Mouse (Mus musculus) midbrain, embryonic 14.5 days (tissue): ENCODE data around the gene Isg20. TPM values are rescaled to one million over a fixed set of nuclear protein-coding genes. Genes with fewer than 3 reads are reported as not detected.
A peak's percentile ranks its signal among the peaks of the same experiment; 100 is the strongest.

Experiments
- ATAC-seq: fragments of 200-750 bp; cut with Nextera tagmentation; 2 replicates; pipeline ENCODE4 v1.8.0; 2017; ENCODE audit warnings: moderate number of reproducible peaks, moderate library complexity; ENCODE audit not compliant: low FRiP score, low TSS enrichment
- DNase-seq: peaks from one replicate; pipeline ENCODE4 v3.0.0-alpha.2; 2015
- H3K27ac ChIP-seq: fragments of 300-500 bp; sonication (generic); replicated peaks from 2 replicates; pipeline ENCODE4 v1.5.1; 2014; ENCODE audit warnings: mild to moderate bottlenecking, low read depth, low read length, moderate library complexity
- H3K27me3 ChIP-seq: fragments of 300-500 bp; sonication (generic); 2 replicates; pipeline ENCODE4 v1.6.1; 2014; ENCODE audit warnings: low read length, control low read depth, mixed read lengths; ENCODE audit not compliant: control insufficient read depth, insufficient read depth
- H3K36me3 ChIP-seq: fragments of 300-500 bp; sonication (generic); 2 replicates; pipeline ENCODE4 v1.6.1; 2014; ENCODE audit warnings: low read length, control low read depth; ENCODE audit not compliant: control insufficient read depth, insufficient read depth
- H3K4me1 ChIP-seq: fragments of 300-500 bp; sonication (generic); 2 replicates; pipeline ENCODE4 v1.6.1; 2014; ENCODE audit warnings: mild to moderate bottlenecking, antibody characterized with exemption, low read length, control low read depth; ENCODE audit not compliant: control insufficient read depth, insufficient read depth
- H3K4me2 ChIP-seq: fragments of 300-500 bp; sonication (generic); 2 replicates; pipeline ENCODE4 v1.6.1; 2014; ENCODE audit warnings: mild to moderate bottlenecking, low read length, moderate library complexity
- H3K4me3 ChIP-seq: fragments of 300-500 bp; sonication (generic); replicated peaks from 2 replicates; pipeline ENCODE4 v1.5.1; 2014; ENCODE audit warnings: low read depth, low read length
- H3K9ac ChIP-seq: fragments of 300-500 bp; sonication (generic); replicated peaks from 2 replicates; pipeline ENCODE4 v1.6.1; 2014; ENCODE audit warnings: mild to moderate bottlenecking, low read length, moderate library complexity
- H3K9me3 ChIP-seq: fragments of 300-500 bp; sonication (generic); 2 replicates; pipeline ENCODE4 v1.6.1; 2016; ENCODE audit warnings: low read length, control low read depth, mixed read lengths; ENCODE audit not compliant: control insufficient read depth
- WGBS: fragments of 180-500 bp; shearing (Covaris S2); extraction: QIAGEN DNeasy Blood & Tissue Kit; methylation state at CpG from one replicate; pipeline ENCODE4 v1.1.7; 2014; 5-methylcytosine and 5-hydroxymethylcytosine counted together
- microRNA-seq: library from miRNA; unstranded; fragments of <30 nt; microRNA quantifications from one replicate; pipeline ENCODE4, GENCODE M21; 2016
- polyA plus RNA-seq: library from polyadenylated mRNA; unstranded; fragments of >200 nt; fragmentation: Nextera tagmentation; extraction: Ambion mirVana; gene quantifications from 2 replicates; pipeline ENCODE4 v1.2.1, GENCODE M21; 2014

The Isg20 gene
- polyA plus RNA-seq, 1 experiment from 2014 or later = 2.5 TPM

DNA sequence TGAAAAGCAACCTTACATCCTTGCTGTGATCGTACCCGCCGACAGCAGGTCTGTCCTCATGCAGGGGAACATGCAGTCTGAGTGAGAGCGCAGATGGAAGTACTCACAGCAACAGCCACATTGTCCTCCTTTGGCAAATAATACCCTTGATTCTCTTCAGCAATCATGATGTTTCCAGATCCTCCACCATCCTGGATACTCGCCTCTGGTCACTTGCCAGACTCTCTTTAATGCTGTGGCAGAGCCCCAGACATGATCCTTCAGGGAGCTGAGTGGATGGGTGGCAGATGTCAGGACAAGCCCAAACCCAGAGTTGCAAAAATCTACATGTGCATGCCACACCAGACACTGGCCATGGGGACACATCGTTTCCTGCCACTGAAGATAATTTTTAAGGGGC lies 41.9 kb downstream of the Isg20 start:
- Histone ChIP-seq H3K27me3 (no peaks in the 10 kb centered on the region), H3K4me3 (no peak overlapping the region), H3K4me2 (no peak overlapping the region), H3K9ac (no peak overlapping the region), H3K4me1 (no peaks in the 10 kb centered on the region), H3K27ac (no peak overlapping the region), H3K9me3 (no peaks in the 10 kb centered on the region), H3K36me3 (no peaks in the 10 kb centered on the region)
- 88% methylated on average over 6 of the region's 6 CpGs for WGBS
- no peak for DNase-seq
- no peak for ATAC-seq

- no peaks in the 10 kb centered on the region for H3K27me3 ChIP-seq
- WGBS = 83% methylated on average over 6 of the region's 6 CpGs
- no peak overlapping the region for H3K27ac ChIP-seq
- no peaks in the 10 kb centered on the region for H3K9me3 ChIP-seq
- no peaks in the 10 kb centered on the region for H3K4me1 ChIP-seq
- no peak overlapping the region for H3K9ac ChIP-seq
- H3K4me2 ChIP-seq = no peak overlapping the region
- peak; percentile 21 for DNase-seq
- no peaks in the 10 kb centered on the region for H3K36me3 ChIP-seq
- no peak overlapping the region for H3K4me3 ChIP-seq
- no peak for ATAC-seq
Observed at GRCm38 (mm10) chr7:78958499-78959073, 45.4 kb downstream of the Isg20 start.

- Histone ChIP-seq H3K4me3 (no peak overlapping the region), H3K4me2 (no peak overlapping the region), H3K27me3 (no peaks in the 10 kb centered on the region), H3K36me3 (no peaks in the 10 kb centered on the region), H3K27ac (no peak overlapping the region), H3K9ac (no peak overlapping the region), H3K9me3 (no peaks in the 10 kb centered on the region), H3K4me1 (no peaks in the 10 kb centered on the region)
- ATAC-seq (no peak), DNase-seq (no peak)
- WGBS = 94% methylated on average over 3 of the region's 3 CpGs
Observed at GRCm38 (mm10) chr7:78963891-78964290, 50.7 kb downstream of the Isg20 start.

Small RNA genes lying within 50 kb of the gene (microRNA-seq; reads per million reads assigned to microRNA genes)
- 368 reads per million, percentile 69 among the genes with 10 or more reads in this experiment for gene Mir7-2

Other genes with a start within 250 kb of the Isg20 start
- 27.0 and 27.1 TPM in 2 replicates for gene Ntrk3, start 175.4 kb upstream of the Isg20 start, polyA plus RNA-seq
- gene Mrps11, start 130.3 kb upstream of the Isg20 start, polyA plus RNA-seq = 64.0 and 74.8 TPM in 2 replicates
- gene Mrpl46, start 129.9 kb upstream of the Isg20 start, polyA plus RNA-seq = 55.9 and 60.6 TPM in 2 replicates
- gene Det1, start 66.2 kb upstream of the Isg20 start, polyA plus RNA-seq = 12.3 and 14.9 TPM in 2 replicates
- gene Aen, start 17.6 kb upstream of the Isg20 start, polyA plus RNA-seq = 33.7 and 39.1 TPM in 2 replicates
- 0.08 and 0.09 TPM in 2 replicates for gene Acan, start 140.1 kb downstream of the Isg20 start, polyA plus RNA-seq
- gene Hapln3, start 217.6 kb downstream of the Isg20 start, polyA plus RNA-seq = 1.3 and 1.7 TPM in 2 replicates
- 93.5 and 112 TPM in 2 replicates for gene Mfge8, start 235.6 kb downstream of the Isg20 start, polyA plus RNA-seq